Mouse (Mus musculus) brain, adult 2 months (tissue): ENCODE results near the gene Tex14.
"Not testable (repeated sequence)": the region's sequence is repeated elsewhere in the genome, so short reads cannot be mapped to it uniquely, and the experiment has no call there.

ENCODE experiments used
- DNase-seq: peaks from one replicate; pipeline ENCODE4 v3.0.0; 2011; ENCODE audit warnings: low read depth, low spot score

Gene Tex14

GRCm38 (mm10) chr11:87471699-87471997 is 66.8 kb downstream of the Tex14 start:
- not testable (repeated sequence) for DNase-seq

GRCm38 (mm10) chr11:87472058-87472457 is 67.2 kb downstream of the Tex14 start:
- DNase-seq, result not testable (repeated sequence)

- not testable (repeated sequence) for DNase-seq
Measured at GRCm38 (mm10) chr11:87479172-87479571, 74.3 kb downstream of the Tex14 start.

- DNase-seq, result no peak
Measured at GRCm38 (mm10) chr11:87483796-87484326, 79.0 kb downstream of the Tex14 start.

GRCm38 (mm10) chr11:87488948-87489347 is 84.1 kb downstream of the Tex14 start:
- DNase-seq, result no peak

GRCm38 (mm10) chr11:87504690-87505214 is 99.9 kb downstream of the Tex14 start:
- DNase-seq, result peak; percentile 54

GRCm38 (mm10) chr11:87506502-87506901 is 101.6 kb downstream of the Tex14 start:
- no peak for DNase-seq

GRCm38 (mm10) chr11:87507043-87507442 is 102.2 kb downstream of the Tex14 start:
- DNase-seq, result no peak

- peak; percentile 80 for DNase-seq
Measured at GRCm38 (mm10) chr11:87519260-87519659, 114.4 kb downstream of the Tex14 start.

GRCm38 (mm10) chr11:87523466-87523865 is 118.6 kb downstream of the Tex14 start:
- no peak for DNase-seq

- no peak for DNase-seq
Measured at GRCm38 (mm10) chr11:87523967-87524366, 119.1 kb downstream of the Tex14 start.

- no peak for DNase-seq
Measured at GRCm38 (mm10) chr11:87524780-87525179, 119.9 kb downstream of the Tex14 start.

GRCm38 (mm10) chr11:87527364-87527763 is 122.5 kb downstream of the Tex14 start:
- no peak for DNase-seq

- no peak for DNase-seq
Measured at GRCm38 (mm10) chr11:87527990-87528389, 123.1 kb downstream of the Tex14 start.

- peak; percentile 34 for DNase-seq
Measured at GRCm38 (mm10) chr11:87531695-87532094, 126.8 kb downstream of the Tex14 start.

- DNase-seq, result peak; percentile 10
Measured at GRCm38 (mm10) chr11:87542285-87542684, 137.4 kb downstream of the Tex14 start.

GRCm38 (mm10) chr11:87542906-87543305 is 138.0 kb downstream of the Tex14 start:
- peak; percentile 28 for DNase-seq

- DNase-seq, result peak; percentile 62
Measured at GRCm38 (mm10) chr11:87553342-87553741, 148.5 kb downstream of the Tex14 start.

- DNase-seq, result peak; percentile 10
Measured at GRCm38 (mm10) chr11:87554386-87554785, 149.5 kb downstream of the Tex14 start.

- DNase-seq, result no peak
Measured at GRCm38 (mm10) chr11:87555106-87555703, 150.3 kb downstream of the Tex14 start.

GRCm38 (mm10) chr11:87561208-87561607 is 156.3 kb downstream of the Tex14 start:
- DNase-seq, result peak; percentile 53

- no peak for DNase-seq
Measured at GRCm38 (mm10) chr11:87566501-87566900, 161.6 kb downstream of the Tex14 start, which contains the start of gene Gm11492. TSS of gene Gm11492 (plus strand) at chr11:87566653.

- peak; percentile 53 for DNase-seq
Measured at GRCm38 (mm10) chr11:87568255-87568953, 163.5 kb downstream of the Tex14 start, which contains the start of gene Sept4. TSS of gene Sept4 (plus strand) at chr11:87568903.
